Mouse (Mus musculus) erythroblast, embryonic 14.5 days (primary cell): ENCODE data around the gene Wdr95.

Experiments used
- GATA1 ChIP-seq: IDR thresholded peaks from 2 replicates; pipeline ENCODE4 v1.6.1; 2012; ENCODE audit warnings: low read length, inconsistent platforms, mixed read lengths
- TAL1 ChIP-seq: IDR thresholded peaks from 3 replicates; pipeline ENCODE4 v1.6.1; 2012; ENCODE audit warnings: low read length, inconsistent platforms, mixed read lengths

DNA sequence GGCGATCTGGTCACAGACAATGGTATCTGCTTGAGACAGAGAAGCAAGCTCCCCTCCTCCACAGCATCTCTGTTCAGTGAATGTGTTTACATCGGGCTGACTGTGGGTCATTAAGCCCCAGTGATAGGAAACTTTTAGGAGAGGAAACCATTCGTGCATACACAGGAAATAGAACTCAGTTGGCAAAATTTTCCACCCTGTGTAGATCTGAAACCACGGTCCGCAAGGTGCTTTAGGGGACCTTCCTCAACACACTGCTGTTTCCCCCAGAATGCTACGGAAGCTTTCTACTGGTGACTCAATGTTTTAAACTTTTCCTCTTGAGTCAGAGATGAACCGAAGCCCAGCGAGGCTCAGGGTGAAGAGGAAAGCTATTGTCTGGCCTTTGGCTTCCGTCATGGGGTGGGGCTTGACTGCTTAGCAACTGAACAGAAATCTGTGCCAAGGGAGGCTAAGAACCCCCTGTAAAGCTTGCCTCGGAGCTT, 2.0 kb upstream of the Wdr95 start:
- TF ChIP-seq TAL1 (no peak), GATA1 (no peak)
